Mouse (Mus musculus) liver, embryonic 11.5 days (tissue): ENCODE measurements around the gene Ppil1. TPM values are rescaled to one million over a fixed set of nuclear protein-coding genes. Genes with fewer than 3 reads are reported as not detected.
A peak's percentile ranks its signal among the peaks of the same experiment; 100 is the strongest.

Source experiments
- ATAC-seq: fragments of 200-750 bp; cut with Nextera tagmentation; replicated peaks from 2 replicates; pipeline ENCODE4 v1.8.0; 2017; ENCODE audit warnings: moderate number of reproducible peaks, mild to moderate bottlenecking, moderate TSS enrichment, moderate library complexity; ENCODE audit not compliant: low FRiP score
- DNase-seq: peaks from one replicate; pipeline ENCODE4 v3.0.0-alpha.2; 2017; ENCODE audit warnings: low spot score
- H3K27ac ChIP-seq: fragments of 300-500 bp; sonication (generic); 2 replicates; pipeline ENCODE4 v1.5.1; 2014; ENCODE audit warnings: mild to moderate bottlenecking, low read depth, low read length, control low read depth
- H3K27me3 ChIP-seq: fragments of 300-500 bp; sonication (generic); replicated peaks from 2 replicates; pipeline ENCODE4 v1.6.1; 2014; ENCODE audit warnings: low read length, mixed read lengths; ENCODE audit not compliant: control insufficient read depth, insufficient read depth
- H3K36me3 ChIP-seq: fragments of 300-500 bp; sonication (generic); 2 replicates; pipeline ENCODE4 v1.6.1; 2014; ENCODE audit warnings: mild to moderate bottlenecking, low read length, moderate library complexity, mixed read lengths; ENCODE audit not compliant: control insufficient read depth, insufficient read depth
- H3K4me1 ChIP-seq: fragments of 300-500 bp; sonication (generic); replicated peaks from 2 replicates; pipeline ENCODE4 v1.6.1; 2014; ENCODE audit warnings: low read length, mixed read lengths; ENCODE audit not compliant: control insufficient read depth, insufficient read depth
- H3K4me2 ChIP-seq: fragments of 300-500 bp; sonication (generic); 2 replicates; pipeline ENCODE4 v1.6.1; 2014; ENCODE audit warnings: mild to moderate bottlenecking, control low read depth, moderate library complexity
- H3K4me3 ChIP-seq: fragments of 300-500 bp; sonication (generic); 2 replicates; pipeline ENCODE4 v1.5.1; 2014; ENCODE audit warnings: low read depth, low read length, control low read depth
- H3K9ac ChIP-seq: fragments of 300-500 bp; sonication (generic); 2 replicates; pipeline ENCODE4 v1.6.1; 2014; ENCODE audit warnings: low read depth, low read length, control low read depth
- H3K9me3 ChIP-seq: fragments of 300-500 bp; sonication (generic); 2 replicates; pipeline ENCODE4 v1.6.1; 2016; ENCODE audit warnings: low read length, inconsistent platforms, mixed read lengths; ENCODE audit not compliant: control insufficient read depth
- WGBS: fragments of 180-500 bp; shearing (Covaris S2); extraction: QIAGEN DNeasy Blood & Tissue Kit; methylation state at CpG from one replicate; pipeline ENCODE4 v1.1.7; 2014; 5-methylcytosine and 5-hydroxymethylcytosine counted together
- polyA plus RNA-seq: library from polyadenylated mRNA; unstranded; fragments of >200 nt; fragmentation: Nextera tagmentation; extraction: Ambion mirVana; gene quantifications from 2 replicates; pipeline ENCODE4 v1.2.1, GENCODE M21; 2014

Gene Ppil1
- polyA plus RNA-seq, 1 experiment from 2014 or later = 200 TPM

GRCm38 (mm10) chr17:29238421-29238945 lies 25.5 kb downstream of the Ppil1 start:
- H3K27me3 ChIP-seq = peaks cover 71% of the 10 kb centered on the region
- no peak overlapping the region for H3K9ac ChIP-seq
- ATAC-seq (no peak), DNase-seq (no peak)
- 5% methylated on average over 23 of the region's 23 CpGs for WGBS
- H3K4me2 ChIP-seq = peak overlapping the region; percentile 90
- H3K4me1 ChIP-seq = peaks cover 4% of the 10 kb centered on the region
- no peaks in the 10 kb centered on the region for H3K36me3 ChIP-seq
- H3K27ac ChIP-seq = no peak overlapping the region
- peak overlapping the region; percentile 57 for H3K4me3 ChIP-seq
- no peaks in the 10 kb centered on the region for H3K9me3 ChIP-seq

- H3K9ac ChIP-seq = no peak within 1 kb of the TSS
- H3K36me3 ChIP-seq = no peaks in the 10 kb centered on the region
- H3K4me1 ChIP-seq = peaks cover 4% of the 10 kb centered on the region
- H3K9me3 ChIP-seq = no peaks in the 10 kb centered on the region
- ATAC-seq (no peak), DNase-seq (peak; percentile 56)
- no peak within 1 kb of the TSS for H3K27ac ChIP-seq
- peak within 1 kb of the TSS; percentile 90 for H3K4me2 ChIP-seq
- H3K27me3 ChIP-seq = peaks cover 71% of the 10 kb centered on the region
- WGBS = 1% methylated on average over 65 of the region's 73 CpGs
- H3K4me3 ChIP-seq = peak within 1 kb of the TSS; percentile 57
These were observed 26.1 kb downstream of the Ppil1 start, which contains the start of gene Cpne5 for GRCm38 (mm10) chr17:29237772-29238420. Gene Cpne5 (minus strand): TSS chr17:29238167.

- ATAC-seq (no peak), DNase-seq (no peak)
- H3K4me3 ChIP-seq = peak overlapping the region; percentile 57
- no peak overlapping the region for H3K27ac ChIP-seq
- peak overlapping the region; percentile 90 for H3K4me2 ChIP-seq
- 2% methylated on average over 32 of the region's 32 CpGs for WGBS
- H3K27me3 ChIP-seq = peaks cover 71% of the 10 kb centered on the region
- H3K4me1 ChIP-seq = peaks cover 4% of the 10 kb centered on the region
- H3K36me3 ChIP-seq = no peaks in the 10 kb centered on the region
- no peaks in the 10 kb centered on the region for H3K9me3 ChIP-seq
- no peak overlapping the region for H3K9ac ChIP-seq
These were observed 26.7 kb downstream of the Ppil1 start for GRCm38 (mm10) chr17:29237267-29237771.

- ATAC-seq (no peak), DNase-seq (no peak)
- WGBS = 52% methylated on average over 7 of the region's 7 CpGs
- Histone ChIP-seq H3K4me3 (no peak overlapping the region), H3K9ac (no peak overlapping the region), H3K4me2 (no peak overlapping the region), H3K4me1 (peaks cover 4% of the 10 kb centered on the region), H3K27ac (no peak overlapping the region), H3K27me3 (peaks cover 68% of the 10 kb centered on the region), H3K9me3 (no peaks in the 10 kb centered on the region), H3K36me3 (no peaks in the 10 kb centered on the region)
These were observed 27.9 kb downstream of the Ppil1 start for GRCm38 (mm10) chr17:29236111-29236510.

GRCm38 (mm10) chr17:29231109-29231508 lies 32.9 kb downstream of the Ppil1 start:
- no peak overlapping the region for H3K4me3 ChIP-seq
- no peaks in the 10 kb centered on the region for H3K4me1 ChIP-seq
- H3K4me2 ChIP-seq = no peak overlapping the region
- no peak for ATAC-seq
- no peak overlapping the region for H3K27ac ChIP-seq
- DNase-seq = no peak
- H3K36me3 ChIP-seq = no peaks in the 10 kb centered on the region
- H3K9ac ChIP-seq = no peak overlapping the region
- H3K27me3 ChIP-seq = peaks cover 23% of the 10 kb centered on the region
- H3K9me3 ChIP-seq = no peaks in the 10 kb centered on the region
- WGBS = 80% methylated on average over 10 of the region's 10 CpGs

- no peak overlapping the region for H3K4me2 ChIP-seq
- H3K9ac ChIP-seq = no peak overlapping the region
- no peak for DNase-seq
- H3K4me1 ChIP-seq = no peaks in the 10 kb centered on the region
- H3K9me3 ChIP-seq = no peaks in the 10 kb centered on the region
- H3K36me3 ChIP-seq = no peaks in the 10 kb centered on the region
- H3K4me3 ChIP-seq = no peak overlapping the region
- no peak overlapping the region for H3K27ac ChIP-seq
- WGBS = 81% methylated on average over 14 of the region's 14 CpGs
- H3K27me3 ChIP-seq = no peaks in the 10 kb centered on the region
- no peak for ATAC-seq
These were observed 43.4 kb downstream of the Ppil1 start for GRCm38 (mm10) chr17:29220631-29221030.

- H3K27me3 ChIP-seq = no peaks in the 10 kb centered on the region; the same call in 1 of the 2 replicates
- H3K9ac ChIP-seq = no peak overlapping the region
- no peak overlapping the region for H3K27ac ChIP-seq
- DNase-seq = no peak
- no peaks in the 10 kb centered on the region for H3K9me3 ChIP-seq
- no peak overlapping the region for H3K4me3 ChIP-seq
- no peaks in the 10 kb centered on the region for H3K36me3 ChIP-seq
- H3K4me2 ChIP-seq = no peak overlapping the region
- no peaks in the 10 kb centered on the region for H3K4me1 ChIP-seq
- 76% methylated on average over 5 of the region's 5 CpGs for WGBS
- ATAC-seq = no peak
These were observed 46.0 kb downstream of the Ppil1 start for GRCm38 (mm10) chr17:29218017-29218416.

- 57% methylated on average over 7 of the region's 7 CpGs for WGBS
- H3K4me3 ChIP-seq = no peak overlapping the region
- H3K9ac ChIP-seq = no peak overlapping the region
- H3K36me3 ChIP-seq = no peaks in the 10 kb centered on the region
- ATAC-seq = no peak
- H3K4me1 ChIP-seq = no peaks in the 10 kb centered on the region
- H3K27me3 ChIP-seq = no peaks in the 10 kb centered on the region; the same call in 1 of the 2 replicates
- no peak overlapping the region for H3K4me2 ChIP-seq
- no peak for DNase-seq
- no peaks in the 10 kb centered on the region for H3K9me3 ChIP-seq
- no peak overlapping the region for H3K27ac ChIP-seq
These were observed 47.9 kb downstream of the Ppil1 start for GRCm38 (mm10) chr17:29216078-29216477.

- H3K9ac ChIP-seq = no peak overlapping the region
- ATAC-seq = no peak
- no peak overlapping the region for H3K27ac ChIP-seq
- no peaks in the 10 kb centered on the region for H3K4me1 ChIP-seq
- H3K4me2 ChIP-seq = no peak overlapping the region
- WGBS = 55% methylated on average over 10 of the region's 10 CpGs
- no peak overlapping the region for H3K4me3 ChIP-seq
- H3K36me3 ChIP-seq = no peaks in the 10 kb centered on the region
- no peaks in the 10 kb centered on the region for H3K9me3 ChIP-seq
- H3K27me3 ChIP-seq = no peaks in the 10 kb centered on the region; the same call in 1 of the 2 replicates
- DNase-seq = no peak
These were observed 49.3 kb downstream of the Ppil1 start for GRCm38 (mm10) chr17:29214655-29215054.
